Mouse (Mus musculus): ENCODE data around the gene Cdh23. TPM values are rescaled to one million over a fixed set of nuclear protein-coding genes. Genes with fewer than 3 reads are reported as not detected.

Gene Cdh23
- polyA plus RNA-seq, 1 experiment = 2.1 TPM

- Histone ChIP-seq H3K4me2 (ENCODE audit: low read depth) (no peak overlapping the region), H3K4me3 (no peak overlapping the region), H3K79me2 (ENCODE audit: control insufficient read depth, insufficient read depth) (no peaks in the 10 kb centered on the region), H3K27me3 (ENCODE audit: control insufficient read depth, insufficient read depth, insufficient read length) (peaks cover 9% of the 10 kb centered on the region), H3K36me3 (ENCODE audit: control insufficient read depth, insufficient read depth) (no peaks in the 10 kb centered on the region), H3ac (ENCODE audit: control insufficient read depth, insufficient read length) (no peak overlapping the region)
- no peak for TF ChIP-seq MYOD1 (IDR thresholded peaks at IDR 0.05; ENCODE audit: control insufficient read depth in 1 of 3, insufficient read length in 2 of 3, low read depth in 2 of 3)
- TF ChIP-seq REST (IDR thresholded peaks at IDR 0.05; ENCODE audit: insufficient read depth, insufficient read length) = no peak
- no peak for TF ChIP-seq TCF12 (IDR thresholded peaks at IDR 0.05; ENCODE audit: insufficient read depth, poor library complexity, severe bottlenecking)
- no peak for TF ChIP-seq MAX (IDR thresholded peaks at IDR 0.05; ENCODE audit: low read depth)
- no peak for TF ChIP-seq USF1 (IDR thresholded peaks at IDR 0.05; ENCODE audit: low read depth)
- TF ChIP-seq E2F4 (IDR thresholded peaks at IDR 0.05; ENCODE audit: insufficient read depth) = no peak
- no peak for TF ChIP-seq CEBPB (IDR thresholded peaks at IDR 0.05; ENCODE audit: insufficient read depth, poor library complexity, severe bottlenecking)
- no peak for TF ChIP-seq TCF3 (IDR thresholded peaks at IDR 0.05; ENCODE audit: insufficient read length, low read depth)
- TF ChIP-seq MYOG (IDR thresholded peaks at IDR 0.05; ENCODE audit: control insufficient read depth in 1 of 3, insufficient read depth in 1 of 3, insufficient read length in 2 of 3, low read depth in 2 of 3) = no peak
- no peak for TF ChIP-seq POLR2AphosphoS2 (IDR thresholded peaks at IDR 0.05; ENCODE audit: insufficient read length, low read depth)
- no peak for TF ChIP-seq POLR2A (IDR thresholded peaks at IDR 0.05; ENCODE audit: insufficient read length, low read depth)
- TF ChIP-seq SRF (IDR thresholded peaks at IDR 0.05; ENCODE audit: control insufficient read depth, insufficient read length, low read depth) = no peak
These were observed 106.0 kb downstream of the Cdh23 start for GRCm38 (mm10) chr10:60590241-60590640.

DNA sequence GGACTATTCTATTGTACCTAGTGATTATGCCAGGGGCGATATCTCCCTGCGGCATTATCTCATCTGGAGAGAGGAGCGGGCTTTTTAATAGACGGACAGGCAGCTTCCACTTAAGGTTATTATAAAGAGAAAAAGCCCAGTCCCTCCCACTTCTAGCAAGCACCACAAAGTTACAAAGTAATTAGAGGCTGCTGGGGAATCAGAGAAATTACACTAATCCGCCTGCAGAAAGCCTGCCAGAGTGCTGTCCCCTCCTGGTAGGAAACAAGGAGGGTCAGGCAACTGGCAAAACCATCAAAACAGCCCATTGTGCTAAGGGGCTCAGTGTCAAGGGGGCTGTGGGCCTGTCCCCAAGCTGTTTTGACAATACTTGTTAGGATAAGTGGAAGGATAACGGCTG, 110.6 kb downstream of the Cdh23 start:
- no peak overlapping the region for H3K4me3 ChIP-seq
- no peaks in the 10 kb centered on the region for H3K27me3 ChIP-seq (ENCODE audit: control insufficient read depth, insufficient read depth, insufficient read length)
- H3K79me2 ChIP-seq (ENCODE audit: control insufficient read depth, insufficient read depth) = no peaks in the 10 kb centered on the region
- no peaks in the 10 kb centered on the region for H3K36me3 ChIP-seq (ENCODE audit: control insufficient read depth, insufficient read depth)
- no peak for TF ChIP-seq USF1 (IDR thresholded peaks at IDR 0.05; ENCODE audit: low read depth)
- no peak for TF ChIP-seq CEBPB (IDR thresholded peaks at IDR 0.05; ENCODE audit: insufficient read depth, poor library complexity, severe bottlenecking)
- no peak overlapping the region for H3ac ChIP-seq (ENCODE audit: control insufficient read depth, insufficient read length)
- no peak overlapping the region for H3K4me2 ChIP-seq (ENCODE audit: low read depth)

DNA sequence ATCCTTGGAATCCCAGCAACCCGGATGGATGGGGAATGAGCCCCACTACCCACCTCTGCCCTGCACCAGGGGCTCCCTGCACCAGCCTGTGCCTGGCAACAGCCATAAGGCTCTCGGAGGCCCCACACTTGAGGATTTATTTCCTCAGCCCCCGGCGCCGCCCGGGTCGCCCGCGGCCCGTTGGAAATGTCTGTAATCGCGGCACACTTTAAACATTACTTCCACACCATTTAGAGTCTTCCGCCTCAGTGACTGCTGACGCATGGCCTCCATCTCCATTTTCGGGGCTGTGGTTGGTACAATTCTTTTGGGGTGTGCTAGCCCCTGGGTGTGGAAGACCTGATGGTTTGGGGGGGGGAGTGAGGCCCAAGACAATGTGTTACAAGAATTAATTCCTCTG, 113.3 kb downstream of the Cdh23 start:
- H3ac ChIP-seq (ENCODE audit: control insufficient read depth, insufficient read length) = no peak overlapping the region
- no peaks in the 10 kb centered on the region for H3K36me3 ChIP-seq (ENCODE audit: control insufficient read depth, insufficient read depth)
- no peaks in the 10 kb centered on the region for H3K79me2 ChIP-seq (ENCODE audit: control insufficient read depth, insufficient read depth)
- TF ChIP-seq E2F4 (IDR thresholded peaks at IDR 0.05; ENCODE audit: insufficient read depth) (no peak), SRF (IDR thresholded peaks at IDR 0.05; ENCODE audit: control insufficient read depth, insufficient read length, low read depth) (no peak), POLR2AphosphoS2 (IDR thresholded peaks at IDR 0.05; ENCODE audit: insufficient read length, low read depth) (no peak), TCF12 (IDR thresholded peaks at IDR 0.05; ENCODE audit: insufficient read depth, poor library complexity, severe bottlenecking) (no peak), REST (IDR thresholded peaks at IDR 0.05; ENCODE audit: insufficient read depth, insufficient read length) (no peak), MAX (IDR thresholded peaks at IDR 0.05; ENCODE audit: low read depth) (no peak), MYOG (IDR thresholded peaks at IDR 0.05; ENCODE audit: control insufficient read depth in 1 of 3, insufficient read depth in 1 of 3, insufficient read length in 2 of 3, low read depth in 2 of 3) (no peak), MYOD1 (IDR thresholded peaks at IDR 0.05; ENCODE audit: control insufficient read depth in 1 of 3, insufficient read length in 2 of 3, low read depth in 2 of 3) (no peak), POLR2A (IDR thresholded peaks at IDR 0.05; ENCODE audit: insufficient read length, low read depth) (no peak), USF1 (IDR thresholded peaks at IDR 0.05; ENCODE audit: low read depth) (no peak), TCF3 (IDR thresholded peaks at IDR 0.05; ENCODE audit: insufficient read length, low read depth) (no peak), CEBPB (IDR thresholded peaks at IDR 0.05; ENCODE audit: insufficient read depth, poor library complexity, severe bottlenecking) (no peak)
- H3K4me2 ChIP-seq (ENCODE audit: low read depth) = no peak overlapping the region
- H3K27me3 ChIP-seq (ENCODE audit: control insufficient read depth, insufficient read depth, insufficient read length) = no peaks in the 10 kb centered on the region
- H3K4me3 ChIP-seq = no peak overlapping the region

DNA sequence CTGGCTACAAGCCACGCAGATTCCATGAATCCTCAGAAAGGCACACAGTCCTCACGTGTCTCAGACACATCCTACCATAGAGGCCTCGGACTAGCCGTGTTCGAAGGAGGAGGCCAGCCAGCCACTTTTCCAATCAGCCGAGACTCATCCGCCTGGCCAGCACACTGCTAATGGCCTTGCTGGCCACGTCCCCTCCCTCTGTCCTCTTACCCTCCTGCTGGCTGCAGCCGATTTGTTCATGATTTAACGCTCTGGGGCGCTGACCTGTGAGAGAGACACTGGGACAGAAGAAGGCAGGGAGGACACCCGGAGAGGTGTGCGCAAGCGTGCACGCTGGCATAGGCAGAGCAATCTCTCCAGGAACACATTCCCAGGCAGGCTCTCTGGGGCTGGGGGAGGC, 115.6 kb downstream of the Cdh23 start:
- no peak overlapping the region for H3K4me2 ChIP-seq (ENCODE audit: low read depth)

More for the DNA sequence above, 115.6 kb downstream of the Cdh23 start:
- no peaks in the 10 kb centered on the region for H3K79me2 ChIP-seq (ENCODE audit: control insufficient read depth, insufficient read depth)
- no peaks in the 10 kb centered on the region for H3K27me3 ChIP-seq (ENCODE audit: control insufficient read depth, insufficient read depth, insufficient read length)
- H3ac ChIP-seq (ENCODE audit: control insufficient read depth, insufficient read length) = no peak overlapping the region
- no peak overlapping the region for H3K4me3 ChIP-seq
- TF ChIP-seq CEBPB (IDR thresholded peaks at IDR 0.05; ENCODE audit: insufficient read depth, poor library complexity, severe bottlenecking) (no peak), MYOD1 (IDR thresholded peaks at IDR 0.05; ENCODE audit: control insufficient read depth in 1 of 3, insufficient read length in 2 of 3, low read depth in 2 of 3) (no peak), E2F4 (IDR thresholded peaks at IDR 0.05; ENCODE audit: insufficient read depth) (no peak), TCF12 (IDR thresholded peaks at IDR 0.05; ENCODE audit: insufficient read depth, poor library complexity, severe bottlenecking) (no peak), SRF (IDR thresholded peaks at IDR 0.05; ENCODE audit: control insufficient read depth, insufficient read length, low read depth) (no peak), POLR2A (IDR thresholded peaks at IDR 0.05; ENCODE audit: insufficient read length, low read depth) (no peak), TCF3 (IDR thresholded peaks at IDR 0.05; ENCODE audit: insufficient read length, low read depth) (no peak), MAX (IDR thresholded peaks at IDR 0.05; ENCODE audit: low read depth) (no peak), USF1 (IDR thresholded peaks at IDR 0.05; ENCODE audit: low read depth) (no peak), MYOG (IDR thresholded peaks at IDR 0.05; ENCODE audit: control insufficient read depth in 1 of 3, insufficient read depth in 1 of 3, insufficient read length in 2 of 3, low read depth in 2 of 3) (no peak), POLR2AphosphoS2 (IDR thresholded peaks at IDR 0.05; ENCODE audit: insufficient read length, low read depth) (no peak), REST (IDR thresholded peaks at IDR 0.05; ENCODE audit: insufficient read depth, insufficient read length) (no peak)
- H3K36me3 ChIP-seq (ENCODE audit: control insufficient read depth, insufficient read depth) = no peaks in the 10 kb centered on the region

Measured in myocyte (in vitro differentiated cells).